Mouse (Mus musculus): ENCODE measurements at regions not wholly inside any gene's neighbourhood (a gene's known extent, or its start where the extent isn't known, plus 50 kb on each side); places are given as distances from the start of the nearest gene placed in this dataset.
A peak's percentile ranks its signal among the peaks of the same experiment; 100 is the strongest.

GRCm38 (mm10) chr5:38972397-38973159, 96.0 kb upstream of the Clnk start:
- no peak for DNase-seq

- DNase-seq, result no peak
Observed at GRCm38 (mm10) chr5:38970497-38970896, 93.9 kb upstream of the Clnk start.

GRCm38 (mm10) chr5:38967010-38967409, 90.4 kb upstream of the Clnk start:
- DNase-seq, result no peak

- DNase-seq, result no peak
Observed at GRCm38 (mm10) chr5:38964445-38964844, 87.8 kb upstream of the Clnk start.

GRCm38 (mm10) chr5:38950520-38951288, 74.1 kb upstream of the Clnk start:
- peak; percentile 15 for DNase-seq

- DNase-seq, result no peak
Observed at GRCm38 (mm10) chr5:38945903-38946686, 69.5 kb upstream of the Clnk start.

- DNase-seq, result peak; percentile 7
Observed at GRCm38 (mm10) chr5:38932382-38933079, 55.9 kb upstream of the Clnk start.

- DNase-seq, result no peak
Observed at GRCm38 (mm10) chr5:38927051-38927450, 50.4 kb upstream of the Clnk start.
